Mouse (Mus musculus) midbrain, postnatal 0 days (tissue): ENCODE measurements at regions not wholly inside any gene's neighbourhood (a gene's known extent, or its start where the extent isn't known, plus 50 kb on each side); places are given as distances from the start of the nearest gene placed in this dataset.
"Not testable (repeated sequence)": the region's sequence is repeated elsewhere in the genome, so short reads cannot be mapped to it uniquely, and the experiment has no call there.

Source experiments
- ATAC-seq: fragments of 200-750 bp; cut with Nextera tagmentation; 2 replicates; pipeline ENCODE4 v1.8.0; 2017; ENCODE audit warnings: moderate number of reproducible peaks, mild to moderate bottlenecking, moderate TSS enrichment, moderate library complexity; ENCODE audit not compliant: low FRiP score
- DNase-seq: peaks from one replicate; pipeline ENCODE4 v3.0.0-alpha.2; 2015; ENCODE audit warnings: low spot score
- H3K27ac ChIP-seq: fragments of 300-500 bp; sonication (generic); 2 replicates; pipeline ENCODE4 v1.5.1; 2014; ENCODE audit warnings: low read depth, mild to moderate bottlenecking, low read length, mixed read lengths
- H3K27me3 ChIP-seq: fragments of 300-500 bp; sonication (generic); 2 replicates; pipeline ENCODE4 v1.6.1; 2014; ENCODE audit warnings: low read length, control low read depth, mixed read lengths; ENCODE audit not compliant: insufficient read depth
- H3K36me3 ChIP-seq: fragments of 300-500 bp; sonication (generic); 2 replicates; pipeline ENCODE4 v1.6.1; 2014; ENCODE audit warnings: low read length, control low read depth, mixed read lengths; ENCODE audit not compliant: insufficient read depth
- H3K4me1 ChIP-seq: fragments of 300-500 bp; sonication (generic); 2 replicates; pipeline ENCODE4 v1.6.1; 2014; ENCODE audit warnings: mild to moderate bottlenecking, control low read depth, antibody characterized with exemption, low read length, mixed read lengths; ENCODE audit not compliant: insufficient read depth
- H3K4me2 ChIP-seq: fragments of 300-500 bp; sonication (generic); 2 replicates; pipeline ENCODE4 v1.6.1; 2014; ENCODE audit warnings: low read depth, mild to moderate bottlenecking, low read length, mixed read lengths; ENCODE audit not compliant: poor library complexity, severe bottlenecking
- H3K4me3 ChIP-seq: fragments of 300-500 bp; sonication (generic); 2 replicates; pipeline ENCODE4 v1.5.1; 2014; ENCODE audit warnings: low read depth, mild to moderate bottlenecking, low read length, moderate library complexity
- H3K9ac ChIP-seq: fragments of 300-500 bp; sonication (generic); replicated peaks from 2 replicates; pipeline ENCODE4 v1.6.1; 2014; ENCODE audit warnings: mild to moderate bottlenecking, low read length, moderate library complexity, mixed read lengths; ENCODE audit not compliant: poor library complexity, severe bottlenecking
- H3K9me3 ChIP-seq: fragments of 300-500 bp; sonication (generic); 2 replicates; pipeline ENCODE4 v1.6.1; 2016; ENCODE audit warnings: low read length, control low read depth
- CTCF ChIP-seq: IDR thresholded peaks from 2 replicates; pipeline ENCODE4 v1.5.1; 2016; ENCODE audit warnings: antibody characterized with exemption, mild to moderate bottlenecking
- WGBS: fragments of 180-500 bp; shearing (Covaris S2); extraction: QIAGEN DNeasy Blood & Tissue Kit; methylation state at CpG from one replicate; pipeline ENCODE4 v1.1.7; 2014; 5-methylcytosine and 5-hydroxymethylcytosine counted together

DNA sequence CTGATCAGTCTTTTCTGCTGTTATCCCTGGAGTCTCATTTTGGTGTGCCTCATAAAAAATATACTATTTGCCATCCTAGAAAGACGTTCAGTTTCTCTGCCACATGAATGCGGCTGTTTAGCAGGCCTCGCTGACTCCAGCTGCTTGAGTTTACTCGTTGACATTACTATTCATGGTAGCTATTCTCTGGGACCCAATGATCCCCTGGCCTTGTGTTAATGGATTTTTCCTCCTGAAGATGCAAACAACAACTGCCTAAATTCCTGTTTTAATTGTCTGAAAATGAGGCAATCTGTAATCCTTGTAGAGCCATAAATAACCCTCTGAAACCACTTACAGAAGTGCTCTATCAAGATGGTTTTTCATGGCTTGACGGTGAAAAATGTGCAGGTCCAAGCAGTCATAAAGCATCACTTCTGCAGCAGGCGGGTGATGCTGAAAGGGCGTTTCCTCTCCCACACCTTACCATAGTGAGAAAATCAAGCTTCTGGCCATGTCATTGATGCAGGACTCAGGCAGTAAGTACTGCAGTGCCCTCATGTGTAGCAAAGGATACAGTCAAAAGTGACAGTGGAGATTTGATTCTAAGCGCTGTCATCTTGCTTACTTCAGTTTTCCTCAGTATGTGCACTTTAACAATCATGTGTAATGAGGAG is 419.7 kb upstream of the Lrp1b start:
- Histone ChIP-seq H3K9me3 (no peaks in the 10 kb centered on the region), H3K4me3 (no peak overlapping the region)
- ATAC-seq = no peak

DNA sequence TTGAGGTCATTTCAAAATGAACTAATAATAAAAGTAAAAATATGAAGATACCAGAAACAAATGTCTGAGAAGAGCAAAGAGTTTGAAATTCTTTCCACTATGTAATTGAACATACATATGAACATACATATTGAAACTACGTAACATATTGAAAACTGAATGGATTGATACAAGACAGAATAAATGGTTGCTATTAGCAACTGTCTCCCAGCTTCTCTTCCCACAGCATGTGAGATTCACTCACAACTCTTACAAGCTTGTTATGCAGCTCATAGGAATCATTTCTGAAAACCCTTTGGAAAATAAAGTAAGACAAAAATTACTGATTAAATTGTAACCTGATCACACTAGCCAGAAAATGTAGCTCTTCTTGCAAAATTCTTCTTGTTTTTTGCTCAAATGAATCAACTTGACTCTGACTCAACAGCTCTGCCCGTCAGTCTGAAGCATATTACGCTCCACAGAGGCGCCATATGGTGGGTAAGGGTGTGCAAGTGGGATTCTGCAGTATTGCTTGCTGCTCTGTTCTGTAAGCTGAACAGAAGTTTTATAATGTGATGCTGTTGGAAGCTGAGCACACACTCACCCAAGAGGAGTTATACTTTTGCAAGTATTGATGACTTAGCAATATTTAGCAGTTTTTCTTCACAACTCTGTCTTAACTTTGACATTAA is 444.3 kb upstream of the Lrp1b start:
- Histone ChIP-seq H3K27me3 (no peaks in the 10 kb centered on the region), H3K4me2 (no peak overlapping the region), H3K27ac (no peak overlapping the region), H3K4me1 (no peaks in the 10 kb centered on the region), H3K4me3 (no peak overlapping the region), H3K9me3 (no peaks in the 10 kb centered on the region), H3K36me3 (no peaks in the 10 kb centered on the region), H3K9ac (no peak overlapping the region)
- ATAC-seq (no peak), DNase-seq (peak; percentile 10)
- WGBS = 78% methylated on average over 4 of the region's 4 CpGs
- TF ChIP-seq CTCF = no peak

More for the DNA sequence above, 419.7 kb upstream of the Lrp1b start:
- H3K9ac ChIP-seq = no peak overlapping the region
- no peak overlapping the region for H3K4me2 ChIP-seq
- peak; percentile 6 for DNase-seq
- no peaks in the 10 kb centered on the region for H3K27me3 ChIP-seq
- peak; percentile 33 for TF ChIP-seq CTCF
- 75% methylated on average over 8 of the region's 8 CpGs for WGBS
- H3K36me3 ChIP-seq = no peaks in the 10 kb centered on the region
- no peaks in the 10 kb centered on the region for H3K4me1 ChIP-seq
- H3K27ac ChIP-seq = no peak overlapping the region

DNA sequence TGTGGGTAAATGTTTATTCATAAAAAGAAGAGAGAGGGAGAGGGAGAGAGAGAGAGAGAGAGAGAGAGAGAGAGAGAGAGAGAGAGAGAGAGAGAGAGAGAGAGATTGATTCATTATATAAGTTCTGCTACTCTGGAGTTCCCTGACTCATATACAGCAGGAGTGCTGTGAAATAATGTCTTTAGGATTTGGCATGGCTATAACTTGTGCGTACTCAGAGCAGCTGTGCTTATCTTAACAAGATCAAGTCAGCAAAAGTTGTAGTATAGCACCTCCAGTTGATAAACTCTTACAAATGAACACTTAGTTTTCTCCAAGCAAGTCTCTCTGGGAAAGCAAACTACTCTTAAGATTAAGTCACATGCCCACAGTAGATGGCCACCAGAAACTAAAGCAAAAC is 435.3 kb upstream of the Kynu start:
- no peaks in the 10 kb centered on the region for H3K4me1 ChIP-seq
- no peak overlapping the region for H3K27ac ChIP-seq
- ATAC-seq (no peak), DNase-seq (no peak)
- H3K4me3 ChIP-seq = no peak overlapping the region
- no peaks in the 10 kb centered on the region for H3K27me3 ChIP-seq
- no peak overlapping the region for H3K9ac ChIP-seq
- no peaks in the 10 kb centered on the region for H3K9me3 ChIP-seq
- no peaks in the 10 kb centered on the region for H3K36me3 ChIP-seq
- no peak overlapping the region for H3K4me2 ChIP-seq
- no peak for TF ChIP-seq CTCF
- WGBS = 89% methylated on average over 1 of the region's 1 CpGs

DNA sequence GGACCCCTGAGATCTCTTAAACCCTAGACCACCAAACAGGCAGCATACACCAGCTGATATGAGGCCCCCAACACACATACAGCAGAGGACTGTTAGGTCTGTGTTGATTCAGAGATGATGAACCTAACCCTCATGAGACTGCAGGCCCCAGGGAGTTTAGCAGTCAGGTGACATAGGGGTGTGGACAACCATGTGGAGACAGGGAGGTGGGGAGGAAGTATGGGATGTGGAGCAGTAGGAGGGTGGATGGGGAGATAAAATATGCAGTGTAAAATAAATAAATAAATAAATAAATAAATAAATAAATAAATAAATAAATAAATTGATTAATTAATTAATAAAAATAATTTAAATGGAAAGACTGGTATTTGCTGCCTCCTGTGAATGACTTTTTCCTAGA is 401.6 kb upstream of the Kynu start:
- H3K4me2 ChIP-seq = no peak overlapping the region
- no peak overlapping the region for H3K27ac ChIP-seq
- DNase-seq (no peak), ATAC-seq (no peak)
- H3K9ac ChIP-seq = no peak overlapping the region
- H3K4me1 ChIP-seq = no peaks in the 10 kb centered on the region
- H3K27me3 ChIP-seq = no peaks in the 10 kb centered on the region
- TF ChIP-seq CTCF = no peak
- no peaks in the 10 kb centered on the region for H3K9me3 ChIP-seq
- H3K4me3 ChIP-seq = no peak overlapping the region
- no peaks in the 10 kb centered on the region for H3K36me3 ChIP-seq

DNA sequence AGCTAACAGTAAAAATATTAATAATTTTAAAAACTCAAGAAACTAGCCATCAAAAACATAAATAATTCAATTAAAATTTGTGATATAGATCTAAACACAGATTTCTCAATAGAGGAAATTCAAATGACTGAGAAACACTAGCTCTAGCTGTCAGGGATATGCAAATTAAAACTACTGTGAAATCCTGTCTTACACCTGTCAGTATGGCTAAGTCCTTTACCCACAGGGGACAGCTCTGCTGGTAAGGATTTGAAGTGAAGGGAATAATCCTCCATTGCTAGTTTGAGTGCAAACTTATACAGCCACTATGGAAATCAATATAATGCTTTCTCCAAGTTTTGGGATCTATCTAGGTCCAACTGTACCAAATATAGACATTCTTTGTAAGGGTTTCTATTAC is 373.0 kb upstream of the Kynu start:
- Histone ChIP-seq H3K9me3 (no peaks in the 10 kb centered on the region), H3K4me3 (no peak overlapping the region), H3K36me3 (no peaks in the 10 kb centered on the region), H3K27me3 (no peaks in the 10 kb centered on the region), H3K4me2 (no peak overlapping the region), H3K27ac (no peak overlapping the region), H3K4me1 (no peaks in the 10 kb centered on the region), H3K9ac (no peak overlapping the region)
- TF ChIP-seq CTCF = no peak
- DNase-seq = no peak
- no peak for ATAC-seq

DNA sequence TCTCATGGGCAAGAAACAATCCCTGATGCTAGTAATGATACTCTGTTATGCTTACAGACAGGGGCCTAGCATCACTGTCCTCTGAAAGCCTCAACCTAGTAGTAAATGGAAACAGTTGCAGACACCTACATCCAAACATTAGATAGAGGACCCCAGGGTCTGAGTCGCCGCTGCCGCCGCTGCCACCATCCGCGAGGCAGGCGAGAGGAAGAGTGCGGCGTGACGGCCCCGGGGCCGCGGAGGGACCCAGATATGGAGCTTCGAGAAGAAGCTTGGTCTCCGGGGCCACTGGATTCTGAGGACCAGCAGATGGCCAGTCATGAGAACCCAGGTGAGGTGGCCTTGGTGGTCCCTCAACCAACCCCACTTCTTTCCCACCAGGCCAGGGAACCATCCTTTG is 359.6 kb upstream of the Kynu start:
- not testable (repeated sequence) for H3K9ac ChIP-seq, H3K27me3 ChIP-seq, H3K9me3 ChIP-seq, H3K36me3 ChIP-seq, ATAC-seq, H3K4me3 ChIP-seq, H3K27ac ChIP-seq, DNase-seq, H3K4me2 ChIP-seq, H3K4me1 ChIP-seq
- 95% methylated on average over 15 of the region's 15 CpGs for WGBS
